Mouse (Mus musculus) spleen, postnatal 10 days (tissue): ENCODE measurements at regions not wholly inside any gene's neighbourhood (a gene's known extent, or its start where the extent isn't known, plus 50 kb on each side); places are given as distances from the start of the nearest gene placed in this dataset.

Source experiments
- DNase-seq, 2 experiments: peaks; one replicate each; pipeline ENCODE4 v3.0.0; 2021 to 2022; ENCODE audit warnings: low spot score in 2 of 2

- DNase-seq, result no peak
These were observed 158.4 kb downstream of the Ly86 start for GRCm38 (mm10) chr13:37503449-37503848.

- DNase-seq, result no peak
These were observed 158.9 kb downstream of the Ly86 start for GRCm38 (mm10) chr13:37503898-37504297.

GRCm38 (mm10) chr13:37504373-37504772 is 159.4 kb downstream of the Ly86 start:
- DNase-seq, result no peak

GRCm38 (mm10) chr13:37505617-37506016 is 160.6 kb downstream of the Ly86 start:
- no peak for DNase-seq

GRCm38 (mm10) chr13:37506046-37506445 is 161.0 kb downstream of the Ly86 start:
- peak in 1 of 2 experiments; percentile 38 for DNase-seq

- no peak for DNase-seq
These were observed 161.7 kb downstream of the Ly86 start for GRCm38 (mm10) chr13:37506701-37507100.

- no peak for DNase-seq
These were observed 162.1 kb downstream of the Ly86 start for GRCm38 (mm10) chr13:37507146-37507545.

- DNase-seq, result no peak
These were observed 163.7 kb downstream of the Ly86 start for GRCm38 (mm10) chr13:37508385-37509351.

- DNase-seq, result no peak
These were observed 164.4 kb downstream of the Ly86 start for GRCm38 (mm10) chr13:37509352-37509851.

GRCm38 (mm10) chr13:37510511-37510910 is 165.5 kb downstream of the Ly86 start:
- no peak for DNase-seq

GRCm38 (mm10) chr13:37511006-37511405 is 166.0 kb downstream of the Ly86 start:
- no peak for DNase-seq

GRCm38 (mm10) chr13:37511406-37511805 is 166.4 kb downstream of the Ly86 start:
- DNase-seq, result no peak

GRCm38 (mm10) chr13:37512781-37513180 is 167.8 kb downstream of the Ly86 start:
- DNase-seq, result no peak

- DNase-seq, result no peak
These were observed 168.3 kb downstream of the Ly86 start for GRCm38 (mm10) chr13:37513206-37513904.

GRCm38 (mm10) chr13:37513905-37514607 is 169.0 kb downstream of the Ly86 start:
- no peak for DNase-seq

GRCm38 (mm10) chr13:37514641-37515305 is 169.8 kb downstream of the Ly86 start:
- no peak for DNase-seq

GRCm38 (mm10) chr13:37517055-37517807 is 172.2 kb downstream of the Ly86 start:
- no peak for DNase-seq

GRCm38 (mm10) chr13:37519948-37520347 is 174.9 kb downstream of the Ly86 start:
- peak in 1 of 2 experiments; percentile 68 for DNase-seq

GRCm38 (mm10) chr13:37525097-37525726 is 180.2 kb downstream of the Ly86 start:
- no peak for DNase-seq

GRCm38 (mm10) chr13:37526102-37526501 is 181.1 kb downstream of the Ly86 start:
- DNase-seq, result no peak
